Mouse (Mus musculus) B cell, adult 2 months (primary cell): ENCODE measurements around the gene Ppp1r1a.

ENCODE experiments used
- DNase-seq, 2 experiments: peaks; one replicate each; pipeline ENCODE4 v3.0.0; 2022

Ppp1r1a gene

DNA sequence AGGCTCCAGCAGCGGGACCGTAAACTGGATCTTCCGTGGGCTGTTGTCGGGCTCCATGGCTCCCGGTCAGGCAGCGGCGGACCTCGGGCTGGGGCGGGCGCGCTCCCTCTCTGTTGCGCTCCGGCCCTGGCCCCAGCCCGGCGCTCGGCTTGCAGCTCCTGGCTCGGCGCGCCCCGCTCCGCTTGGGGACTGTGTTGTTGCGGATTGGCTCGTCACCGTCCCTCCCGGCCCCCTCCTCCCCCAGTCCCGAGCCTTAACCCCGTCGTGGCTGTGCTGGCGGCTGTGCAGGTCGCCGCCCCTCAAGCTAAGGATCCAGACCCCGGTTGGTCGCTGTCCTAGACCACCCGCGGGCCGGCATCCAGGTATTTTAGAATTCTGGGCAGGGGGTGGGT, at the start of gene Ppp1r1a:
Gene Ppp1r1a (minus strand): TSS at position 182 of the 392 bp plus-strand sequence.
- no peak for DNase-seq

DNA sequence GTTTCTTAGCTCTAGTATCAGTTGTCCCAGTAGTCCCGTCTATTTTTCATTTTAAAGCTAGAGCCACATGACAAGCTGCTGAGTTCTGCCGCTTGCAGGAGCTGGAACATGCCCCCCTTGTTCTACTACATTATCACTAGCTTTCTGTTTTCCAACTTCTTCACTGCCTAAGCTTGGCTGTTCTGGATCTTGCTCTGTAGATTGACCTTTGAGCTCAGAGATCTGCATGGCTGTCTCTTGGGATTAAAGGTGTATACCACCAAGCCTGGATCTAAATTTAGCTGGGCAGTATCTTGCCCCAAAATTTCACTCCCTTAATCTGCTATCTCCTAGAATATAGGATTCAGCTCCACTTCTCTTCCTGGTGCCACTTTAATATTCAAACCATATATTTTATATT, 48.1 kb upstream of the Ppp1r1a start:
- no peak for DNase-seq

DNA sequence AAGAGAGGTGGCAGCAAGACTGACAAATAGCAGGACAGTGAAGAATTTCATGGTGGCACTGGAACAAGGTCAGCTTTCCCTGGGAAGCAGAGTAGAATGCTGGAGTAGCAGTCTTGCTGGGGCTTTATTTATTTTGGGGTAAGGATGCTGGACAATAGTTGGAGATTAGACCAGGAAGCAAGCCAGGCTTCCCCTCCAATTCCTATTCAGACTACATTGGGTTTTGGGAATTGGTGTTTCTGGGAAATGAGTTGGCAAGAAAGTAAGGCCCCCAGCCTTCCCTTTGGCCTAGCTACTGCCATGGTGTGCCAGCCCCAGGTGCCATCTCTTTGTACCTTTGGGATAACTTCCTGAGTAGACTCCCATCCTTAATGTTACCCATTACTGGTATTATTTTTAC, 27.2 kb upstream of the Ppp1r1a start, which contains the start of gene Glycam1:
Gene Glycam1 (minus strand): TSS at position 101 of the 400 bp plus-strand sequence.
- no peak for DNase-seq

DNA sequence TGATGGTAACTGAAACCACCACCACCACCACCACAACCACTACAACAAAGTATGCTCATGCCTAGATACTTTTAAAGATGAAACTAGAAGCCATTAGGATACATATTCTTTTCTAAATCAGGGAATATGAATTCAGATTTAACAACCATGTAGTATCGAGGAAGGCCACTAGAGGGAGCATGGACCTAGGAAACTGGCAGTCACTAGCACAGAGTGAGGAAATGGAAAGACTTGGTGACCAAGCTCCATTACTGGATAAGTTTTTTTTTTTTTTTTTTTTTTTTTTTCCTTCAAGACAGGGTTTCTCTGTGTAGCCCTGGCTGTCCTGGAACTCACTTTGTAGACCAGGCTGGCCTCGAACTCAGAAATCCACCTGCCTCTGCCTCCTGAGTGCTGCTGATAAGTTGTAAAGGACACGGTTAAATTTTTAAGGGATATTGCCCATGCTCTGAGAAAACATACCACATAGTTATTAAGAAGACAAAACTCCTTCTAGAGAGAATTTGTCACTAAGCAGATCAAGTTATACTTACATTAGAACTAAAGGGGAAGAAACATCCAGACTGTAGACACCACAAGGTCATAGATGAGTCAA, 14.4 kb upstream of the Ppp1r1a start:
- peak; percentile 53 to 59 for DNase-seq

DNA sequence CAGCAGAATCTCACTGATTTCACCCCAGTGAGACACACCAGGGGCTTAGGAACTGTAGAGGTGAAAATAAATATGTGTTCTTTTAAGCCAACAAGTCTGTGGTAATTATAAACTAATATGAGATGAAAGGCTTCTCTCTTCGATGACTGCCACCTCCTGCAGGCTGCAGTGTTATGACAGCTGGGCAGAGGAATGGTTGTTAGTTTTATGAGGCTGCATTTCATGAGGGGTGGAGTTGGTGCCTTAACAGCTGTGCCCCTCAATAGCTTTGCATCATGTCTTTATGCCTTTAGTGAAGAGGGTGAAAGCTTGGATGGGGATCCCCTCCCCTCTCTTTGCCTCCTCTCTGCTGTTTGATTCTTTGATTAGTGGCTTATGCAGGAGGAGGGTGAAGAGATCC, 13.2 kb upstream of the Ppp1r1a start:
- DNase-seq: no peak

DNA sequence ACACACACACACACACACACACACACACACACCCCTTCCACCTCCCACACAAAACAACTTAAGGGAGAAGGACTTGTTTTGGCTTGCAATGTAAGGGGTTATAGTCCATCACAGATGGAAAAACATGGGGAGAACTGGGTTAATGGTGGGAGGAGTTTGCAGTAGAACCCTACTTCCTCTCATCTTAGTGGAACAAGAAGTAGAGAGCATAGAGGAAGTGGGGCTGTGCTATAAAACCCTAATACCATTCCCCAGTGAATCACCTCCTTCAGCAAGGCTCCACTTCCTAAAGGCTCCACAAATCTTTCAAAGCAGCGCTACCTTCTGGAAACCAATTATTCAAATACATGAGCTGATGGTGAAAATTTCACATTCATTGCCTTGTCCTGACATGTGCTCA, 11.7 kb upstream of the Ppp1r1a start:
- no peak for DNase-seq

DNA sequence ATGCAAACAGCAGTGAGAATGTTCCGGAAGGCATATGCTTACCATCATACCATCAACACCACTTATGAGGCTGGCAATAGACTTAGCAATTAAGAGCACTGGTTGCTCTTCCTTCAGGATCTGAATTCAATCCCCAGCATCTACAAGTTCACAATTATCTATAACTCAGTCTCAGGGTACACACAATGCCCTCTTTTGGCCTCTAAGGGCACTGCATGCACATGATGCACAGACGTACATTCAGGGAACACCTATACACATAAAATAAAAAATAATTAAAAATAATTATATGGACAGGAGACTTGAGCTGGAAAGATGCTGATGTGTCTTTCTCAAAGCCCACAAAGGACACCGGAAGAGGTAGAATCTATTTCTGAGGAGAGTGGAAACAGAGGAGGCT, 10.2 kb upstream of the Ppp1r1a start:
- no peak for DNase-seq

DNA sequence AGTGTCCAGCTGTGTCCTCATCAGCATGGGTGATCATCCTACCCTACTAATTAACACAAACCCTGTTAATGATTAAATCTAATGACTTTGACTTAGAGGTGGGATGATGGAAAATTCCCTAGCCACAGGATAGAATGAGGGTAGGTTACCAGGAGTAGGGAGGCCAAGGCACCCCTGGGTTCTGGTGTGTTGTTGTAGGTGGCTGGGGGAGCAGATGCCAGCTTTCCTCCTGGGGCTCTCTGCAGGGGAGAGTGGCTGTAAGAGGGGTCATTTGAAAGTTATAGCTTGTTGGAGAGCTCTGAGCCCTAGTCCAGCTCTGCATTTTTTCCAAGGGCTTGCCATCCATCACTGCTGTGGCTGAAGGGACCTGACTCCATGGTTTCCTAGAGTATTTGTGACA, 4.7 kb upstream of the Ppp1r1a start:
- no peak for DNase-seq

DNA sequence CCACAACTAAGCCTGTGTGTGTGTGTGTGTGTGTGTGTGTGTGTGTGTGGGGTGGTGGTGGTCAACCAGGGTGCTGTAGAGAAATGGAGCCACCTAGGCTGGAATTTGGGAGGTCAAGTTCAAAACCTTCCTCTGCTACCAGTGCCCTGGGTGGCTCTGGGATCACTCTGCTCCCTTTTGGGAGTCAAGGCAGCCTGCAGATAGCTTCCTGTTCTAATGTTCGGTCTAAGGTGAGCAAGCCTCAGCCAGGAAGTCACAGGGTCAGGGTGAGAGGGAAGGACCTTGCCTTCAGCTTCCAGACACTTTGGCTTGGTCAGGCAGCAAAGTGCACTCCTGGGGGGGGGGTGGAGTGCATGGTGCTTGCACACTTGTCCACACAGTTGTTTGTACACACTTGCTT, 2.8 kb upstream of the Ppp1r1a start:
- DNase-seq: no peak

DNA sequence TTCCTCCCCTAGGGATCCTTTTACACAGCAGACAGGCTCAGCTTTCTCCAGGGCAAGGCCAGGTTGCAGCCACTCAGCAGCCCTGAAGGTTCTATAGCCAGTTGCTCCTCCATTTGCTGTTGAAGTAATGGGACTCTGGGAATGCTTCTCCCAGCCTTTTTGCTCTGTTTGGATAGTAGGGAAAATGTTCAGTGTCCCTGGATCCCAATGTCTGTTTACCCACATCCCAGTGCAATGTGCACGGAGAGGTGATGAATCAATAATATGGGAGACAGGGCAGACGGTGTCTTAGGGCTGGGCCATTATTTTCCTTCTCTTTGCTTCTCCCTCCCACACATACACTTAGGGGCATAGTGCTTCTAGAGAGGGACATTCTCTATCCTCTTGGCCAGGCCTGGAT, 1.5 kb upstream of the Ppp1r1a start:
- no peak for DNase-seq

DNA sequence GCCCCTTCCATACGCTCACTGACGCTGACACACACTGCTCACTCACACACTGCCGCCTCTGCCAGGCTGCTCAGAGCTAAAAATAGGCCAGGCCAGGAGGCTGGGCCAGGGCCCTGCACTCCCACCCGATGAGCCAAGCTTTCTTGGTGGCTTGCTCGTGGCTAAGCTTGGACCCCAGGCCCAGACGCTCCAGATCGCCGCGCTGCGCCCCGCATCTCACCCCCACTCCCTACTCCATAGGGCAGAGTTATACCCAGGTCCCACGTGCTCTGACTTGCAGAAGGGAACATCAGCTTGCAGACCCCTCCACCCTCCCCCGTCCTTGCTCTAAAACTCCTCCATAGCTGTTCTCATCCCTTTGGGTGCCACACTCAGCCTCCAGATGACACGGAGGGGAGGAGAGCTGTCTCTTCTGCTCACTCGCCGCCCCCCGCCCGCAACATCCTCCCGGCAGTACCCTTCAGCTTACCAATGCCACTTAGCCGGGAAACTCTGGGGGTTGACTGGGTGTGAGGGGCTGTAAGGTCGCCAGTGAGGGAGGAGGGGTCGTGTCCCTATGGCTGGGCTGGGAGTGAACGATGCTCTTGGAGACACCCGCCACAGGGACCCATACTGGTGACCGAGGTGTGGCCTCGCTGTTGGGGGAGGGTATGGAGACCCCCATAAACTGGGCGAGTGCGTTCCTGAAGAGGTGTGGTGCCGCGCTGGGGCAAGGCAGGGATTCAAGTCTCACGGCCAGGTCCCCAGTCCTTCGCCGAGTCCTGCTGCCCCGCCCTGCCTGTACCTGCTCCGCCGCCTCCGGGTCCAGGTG, 587 bp downstream of the Ppp1r1a start:
- DNase-seq: no peak

DNA sequence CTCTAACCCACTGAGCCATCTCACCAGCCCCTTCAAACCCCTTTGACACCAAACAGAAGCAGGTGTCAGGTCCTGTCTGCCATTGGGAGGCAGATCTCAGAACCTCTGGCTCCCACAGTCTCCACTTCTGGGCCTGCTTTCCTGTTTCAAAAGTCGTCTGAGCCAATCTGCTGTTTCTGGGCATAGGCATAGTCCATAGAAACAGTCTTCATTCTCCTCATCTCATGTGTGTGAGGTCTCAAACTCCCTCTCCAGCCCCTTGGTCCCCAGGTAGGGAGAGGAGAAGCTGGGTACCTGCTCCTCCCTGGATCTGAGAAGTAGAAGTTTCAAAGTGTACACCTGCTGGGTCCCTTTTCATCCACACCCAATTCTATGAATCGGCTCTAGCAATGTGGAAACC, 1.3 kb downstream of the Ppp1r1a start:
- DNase-seq: no peak

DNA sequence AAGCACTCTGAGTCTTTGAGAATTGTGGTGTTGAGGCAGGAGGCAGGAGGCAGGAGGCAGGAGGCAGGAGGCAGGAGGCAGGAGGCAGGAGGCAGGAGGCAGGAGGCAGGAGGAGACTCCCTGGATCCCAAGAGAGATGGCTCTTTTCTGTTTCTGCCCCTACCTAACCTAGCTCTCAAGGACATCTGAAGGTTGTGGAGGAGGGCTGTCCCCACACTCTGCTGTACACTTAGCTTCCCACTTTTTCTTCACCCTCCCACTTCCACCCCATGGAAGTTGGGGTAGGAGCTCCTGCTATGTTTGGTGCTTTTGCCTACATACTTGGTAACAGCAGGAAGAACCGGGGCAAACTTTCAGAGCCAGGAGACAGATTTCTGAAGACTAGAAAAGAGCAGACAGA, 2.0 kb downstream of the Ppp1r1a start:
- DNase-seq: no peak

DNA sequence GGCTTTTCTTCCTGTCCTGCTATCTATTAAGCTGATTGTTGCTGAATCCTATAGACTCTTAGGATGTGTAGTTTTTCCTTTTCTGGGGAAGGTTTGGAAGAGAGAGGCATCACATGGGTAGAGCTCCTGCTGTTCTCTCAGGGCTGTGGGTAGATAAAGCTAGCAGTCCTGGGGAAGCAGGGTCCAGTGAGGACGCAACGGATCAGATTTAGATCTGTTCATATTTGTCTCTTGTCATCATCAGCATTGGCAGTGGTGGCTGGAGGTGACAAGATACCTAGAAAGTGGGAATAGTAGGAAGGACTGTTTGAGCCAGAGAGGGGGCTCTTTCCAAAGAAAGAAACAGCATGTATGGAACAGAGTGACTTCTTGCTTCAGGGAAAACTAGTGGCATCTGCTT, 2.8 kb downstream of the Ppp1r1a start:
- DNase-seq: no peak

DNA sequence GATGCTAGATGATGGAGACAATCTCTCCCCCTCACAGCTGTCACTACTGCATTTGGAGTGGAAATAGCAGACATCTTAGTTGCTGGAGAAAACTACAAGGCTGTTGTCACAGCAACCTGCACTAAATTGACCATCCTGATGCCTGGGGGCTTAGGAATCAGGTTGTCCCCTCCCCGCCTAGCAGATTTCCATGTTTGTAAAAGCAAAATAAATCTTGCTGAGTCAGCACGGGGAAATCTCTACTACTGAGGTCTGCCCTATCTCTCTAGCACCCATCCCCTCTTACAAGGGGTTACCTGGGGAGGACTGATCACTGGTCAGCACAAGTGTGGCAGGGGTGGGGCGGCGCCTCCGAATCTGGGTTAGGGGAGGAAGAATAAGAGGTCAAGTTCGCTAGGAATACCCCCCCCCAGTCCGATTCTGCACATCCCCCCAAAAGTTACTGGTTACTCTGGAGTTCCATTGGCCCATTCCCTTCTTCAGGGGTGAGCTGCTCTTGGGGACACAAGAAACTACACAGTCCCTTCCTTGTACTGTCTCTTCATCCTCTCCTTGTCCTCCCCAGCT, 3.7 kb downstream of the Ppp1r1a start:
- no peak for DNase-seq

DNA sequence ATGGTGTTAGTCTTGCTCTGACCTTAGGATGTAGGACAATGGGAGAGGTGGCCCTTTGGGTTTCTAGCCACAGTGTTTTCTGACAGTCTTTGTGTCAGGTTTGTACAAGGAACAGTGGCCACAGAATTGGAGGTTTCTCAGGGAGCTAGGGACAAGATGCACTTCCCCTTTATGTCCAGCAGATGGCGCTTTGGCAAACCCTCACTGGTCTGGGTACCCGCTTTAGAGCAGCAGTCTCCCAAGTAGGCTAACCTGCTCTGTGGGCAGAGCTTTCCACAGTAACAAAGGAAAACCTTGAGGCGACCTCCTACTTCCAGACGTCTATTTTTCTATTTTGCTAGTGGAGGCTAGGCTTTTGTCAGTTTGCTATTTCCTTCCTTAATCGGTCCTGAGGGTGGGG, 7.4 kb downstream of the Ppp1r1a start:
- DNase-seq: peak; percentile 52 to 54

DNA sequence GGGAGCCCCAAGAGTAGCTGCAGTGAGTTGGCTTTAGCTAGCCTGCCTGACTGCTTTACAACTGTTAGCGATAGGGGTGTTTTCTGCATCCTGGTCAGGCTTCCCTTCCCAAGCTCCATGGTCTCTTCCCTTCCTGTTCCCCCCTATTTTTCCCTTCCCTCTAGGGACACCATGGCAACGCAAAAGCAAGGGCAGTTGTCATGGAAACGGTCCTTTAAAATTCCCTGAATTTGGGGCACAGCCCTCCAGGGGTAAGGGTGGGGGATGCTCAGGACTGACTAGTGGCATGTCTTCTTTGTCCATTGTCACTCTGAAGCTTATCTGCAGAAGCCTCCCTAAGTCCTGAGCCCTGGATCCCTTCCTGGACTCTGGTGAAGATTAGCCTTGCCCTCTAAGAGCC, 14.6 kb downstream of the Ppp1r1a start:
- DNase-seq: no peak

DNA sequence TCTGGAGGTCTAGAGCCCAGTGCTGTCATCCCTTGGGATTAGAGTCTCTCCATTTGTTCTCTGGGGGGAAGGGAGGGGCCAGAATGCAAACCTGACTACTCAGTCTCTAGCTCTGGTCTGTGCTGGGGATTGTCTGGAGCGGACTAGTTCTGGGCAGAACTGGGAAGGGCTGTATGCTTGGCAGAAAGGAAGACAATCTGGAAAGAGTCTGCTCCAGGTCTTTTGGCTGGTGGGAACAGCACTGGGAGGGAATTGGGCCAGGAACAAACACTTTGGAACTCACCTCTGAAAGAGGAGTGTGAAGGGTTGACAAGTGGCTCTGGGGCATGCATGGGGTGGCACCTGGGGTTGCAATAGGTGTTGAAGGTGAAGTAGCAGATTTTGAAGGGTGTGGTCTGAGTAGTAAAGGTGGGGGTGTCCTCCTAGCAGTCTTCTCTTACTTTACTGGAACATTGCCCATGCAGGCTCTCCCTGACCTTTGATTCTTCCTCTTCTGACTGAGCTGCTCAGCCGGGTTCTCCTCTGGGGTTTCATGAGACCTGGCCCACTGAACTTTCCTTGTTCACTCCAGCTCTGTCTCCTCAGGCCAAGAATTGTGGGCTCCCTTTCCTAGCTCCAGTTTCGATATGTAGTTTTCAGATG, 15.2 kb downstream of the Ppp1r1a start:
- DNase-seq: no peak

DNA sequence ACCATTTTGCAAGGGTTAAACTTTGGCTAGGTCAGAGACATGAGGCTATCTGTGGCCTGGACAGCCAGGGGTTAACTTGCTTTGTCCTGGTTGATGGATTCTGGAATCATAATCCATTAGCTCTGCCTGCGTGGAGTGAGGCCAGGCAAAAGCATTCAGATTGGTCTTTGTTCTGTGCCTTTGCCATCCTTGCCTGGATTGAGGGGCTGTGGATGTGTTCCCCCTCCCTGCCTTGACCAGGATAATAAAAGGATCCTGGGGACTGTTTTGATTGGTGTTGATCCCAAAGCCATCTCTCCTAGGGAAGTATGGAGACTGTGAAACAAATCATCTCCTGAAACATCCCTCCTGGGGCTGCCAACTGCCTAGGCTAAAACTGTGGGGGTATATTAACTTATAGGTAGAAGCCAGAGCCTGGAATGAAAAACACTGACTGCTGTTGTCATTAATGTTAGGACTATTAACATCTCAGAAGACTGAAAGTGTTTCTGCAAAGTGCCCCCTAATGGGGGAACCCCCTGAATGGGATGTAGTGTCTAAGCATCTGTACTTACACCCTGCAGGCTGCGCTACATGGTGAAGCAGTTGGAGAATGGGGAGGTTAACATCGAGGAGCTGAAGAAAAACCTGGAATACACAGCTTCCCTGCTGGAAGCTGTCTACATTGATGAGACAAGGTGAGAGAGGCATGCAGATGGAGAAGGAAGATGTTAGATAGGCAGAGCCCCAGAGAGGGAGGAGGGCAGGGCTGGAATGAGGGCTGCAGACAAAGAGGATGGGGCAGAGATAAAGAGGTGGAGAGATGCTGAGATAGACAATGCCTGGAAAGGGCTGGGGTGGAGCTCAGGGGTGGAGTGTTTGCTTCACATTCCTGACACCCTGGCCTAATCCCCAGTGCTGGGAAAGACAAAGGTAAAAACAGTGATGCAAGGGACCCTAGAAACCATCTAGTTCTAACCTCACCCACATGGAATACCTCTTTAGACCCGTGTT, 18.1 kb downstream of the Ppp1r1a start:
- DNase-seq: no peak

DNA sequence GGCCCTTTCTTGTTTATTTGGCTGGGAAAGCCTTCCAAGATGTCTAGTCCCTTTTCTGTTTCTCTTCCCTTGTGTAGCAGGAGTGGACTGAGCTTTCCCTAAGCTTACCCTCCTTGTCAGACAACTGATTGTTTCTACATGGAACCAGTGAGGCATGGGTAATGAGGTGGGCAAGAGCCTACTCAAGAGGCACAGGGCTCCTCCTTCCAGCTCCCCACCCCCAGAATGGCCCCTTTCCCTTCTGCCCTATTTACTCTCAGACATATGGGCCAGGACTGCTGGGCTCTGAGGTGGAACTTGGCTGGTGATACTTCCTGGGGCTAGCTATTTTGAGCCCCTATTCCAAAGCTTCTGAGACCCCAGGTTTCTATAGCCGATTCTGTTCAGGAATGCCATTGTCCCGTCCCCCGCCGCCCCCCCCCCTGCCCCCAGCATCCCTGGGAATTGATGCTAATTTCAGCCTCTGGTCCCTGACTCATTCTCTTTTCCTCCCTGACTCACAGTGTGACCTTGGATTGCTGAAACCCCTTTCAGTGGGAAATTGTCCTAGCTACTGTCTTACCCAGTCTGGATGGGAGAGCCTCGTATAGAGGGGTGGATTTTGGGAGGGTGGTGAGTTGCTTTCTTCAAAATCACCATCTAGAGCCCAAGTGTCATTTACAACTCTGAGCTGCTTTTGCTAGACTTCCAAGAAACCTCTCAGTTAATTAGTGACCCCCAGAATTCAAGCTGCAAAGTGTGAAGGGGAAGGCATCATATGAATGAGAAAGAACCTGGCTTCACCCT, 19.0 kb downstream of the Ppp1r1a start:
- DNase-seq: no peak

DNA sequence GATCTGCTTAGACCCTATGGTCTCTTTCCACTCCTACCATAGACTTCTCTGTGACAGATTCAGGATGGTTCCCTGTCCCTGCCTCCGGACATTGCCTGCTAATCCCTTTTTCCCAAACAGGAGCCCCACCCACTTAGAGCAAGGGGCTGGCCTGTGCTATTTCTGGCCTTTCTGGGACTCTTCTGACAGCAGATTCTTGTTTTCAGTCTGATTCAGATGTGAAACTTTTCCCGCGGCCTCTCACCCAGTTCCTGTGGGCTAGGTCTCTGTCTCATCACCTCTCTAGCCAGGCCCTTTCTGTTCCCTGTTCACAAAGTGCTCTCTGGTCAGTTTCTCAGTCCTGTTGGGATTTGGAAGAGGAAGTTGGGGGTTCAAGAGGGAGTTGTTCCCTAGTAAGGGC, 22.9 kb downstream of the Ppp1r1a start:
- DNase-seq: no peak

DNA sequence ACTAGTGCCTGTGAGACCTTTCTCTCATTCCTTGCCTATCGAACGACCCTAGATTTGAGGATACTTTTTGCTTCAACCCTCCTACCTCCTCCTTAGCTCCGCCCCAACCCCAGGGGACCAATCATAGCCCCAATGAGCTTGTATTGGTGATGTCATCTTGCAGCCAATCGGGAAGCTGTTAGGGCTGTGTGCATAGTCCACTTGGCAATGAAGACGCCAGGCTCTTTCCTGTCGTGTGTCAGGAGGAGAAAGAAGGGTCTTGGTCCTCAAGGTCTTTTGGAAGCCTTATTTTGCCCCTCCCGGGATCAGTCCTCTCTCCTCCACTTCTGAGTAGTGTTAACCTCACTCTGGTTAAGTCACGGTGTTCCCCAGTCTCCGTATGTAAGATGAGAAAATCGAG, 23.7 kb downstream of the Ppp1r1a start:
- peak; percentile 48 to 66 for DNase-seq
